Mouse (Mus musculus) lung, embryonic 14.5 days (tissue): ENCODE data around the gene Grin2c. TPM values are rescaled to one million over a fixed set of nuclear protein-coding genes. Genes with fewer than 3 reads are reported as not detected.

Experiments used
- ATAC-seq: fragments of 200-750 bp; cut with Nextera tagmentation; 2 replicates; pipeline ENCODE4 v1.8.0; 2017; ENCODE audit warnings: mild to moderate bottlenecking, moderate TSS enrichment, moderate library complexity; ENCODE audit not compliant: insufficient read depth
- DNase-seq: peaks from one replicate; pipeline ENCODE4 v3.0.0-alpha.2; 2015
- H3K27ac ChIP-seq: fragments of 300-500 bp; sonication (generic); 2 replicates; pipeline ENCODE4 v1.5.1; 2014; ENCODE audit warnings: low read depth, mild to moderate bottlenecking, moderate library complexity
- H3K27me3 ChIP-seq: fragments of 300-500 bp; sonication (generic); 2 replicates; pipeline ENCODE4 v1.6.1; 2014; ENCODE audit warnings: low read length, control low read depth; ENCODE audit not compliant: insufficient read depth
- H3K36me3 ChIP-seq: fragments of 300-500 bp; sonication (generic); 2 replicates; pipeline ENCODE4 v1.6.1; 2014; ENCODE audit warnings: control low read depth; ENCODE audit not compliant: insufficient read depth
- H3K4me1 ChIP-seq: fragments of 300-500 bp; sonication (generic); 2 replicates; pipeline ENCODE4 v1.6.1; 2014; ENCODE audit warnings: antibody characterized with exemption, control low read depth; ENCODE audit not compliant: insufficient read depth
- H3K4me2 ChIP-seq: fragments of 300-500 bp; sonication (generic); 2 replicates; pipeline ENCODE4 v1.6.1; 2014; ENCODE audit warnings: mild to moderate bottlenecking
- H3K4me3 ChIP-seq: fragments of 300-500 bp; sonication (generic); 2 replicates; pipeline ENCODE4 v1.5.1; 2014; ENCODE audit warnings: low read depth, low read length
- H3K9ac ChIP-seq: fragments of 300-500 bp; sonication (generic); 2 replicates; pipeline ENCODE4 v1.6.1; 2014
- H3K9me3 ChIP-seq: fragments of 300-500 bp; sonication (generic); 2 replicates; pipeline ENCODE4 v1.6.1; 2016; ENCODE audit warnings: low read depth, low read length, control low read depth
- CTCF ChIP-seq: IDR thresholded peaks from 2 replicates; pipeline ENCODE4 v1.5.1; 2016; ENCODE audit warnings: antibody characterized with exemption, low read depth
- WGBS: fragments of 180-500 bp; shearing (Covaris S2); extraction: QIAGEN DNeasy Blood & Tissue Kit; methylation state at CpG from one replicate; pipeline ENCODE4 v1.1.7; 2014; 5-methylcytosine and 5-hydroxymethylcytosine counted together
- polyA plus RNA-seq: library from polyadenylated mRNA; unstranded; fragments of >200 nt; fragmentation: Nextera tagmentation; extraction: Ambion mirVana; gene quantifications from 2 replicates; pipeline ENCODE4 v1.2.1, GENCODE M21; 2014

The Grin2c gene
- polyA plus RNA-seq, 1 experiment from 2014 or later, result not detected

DNA sequence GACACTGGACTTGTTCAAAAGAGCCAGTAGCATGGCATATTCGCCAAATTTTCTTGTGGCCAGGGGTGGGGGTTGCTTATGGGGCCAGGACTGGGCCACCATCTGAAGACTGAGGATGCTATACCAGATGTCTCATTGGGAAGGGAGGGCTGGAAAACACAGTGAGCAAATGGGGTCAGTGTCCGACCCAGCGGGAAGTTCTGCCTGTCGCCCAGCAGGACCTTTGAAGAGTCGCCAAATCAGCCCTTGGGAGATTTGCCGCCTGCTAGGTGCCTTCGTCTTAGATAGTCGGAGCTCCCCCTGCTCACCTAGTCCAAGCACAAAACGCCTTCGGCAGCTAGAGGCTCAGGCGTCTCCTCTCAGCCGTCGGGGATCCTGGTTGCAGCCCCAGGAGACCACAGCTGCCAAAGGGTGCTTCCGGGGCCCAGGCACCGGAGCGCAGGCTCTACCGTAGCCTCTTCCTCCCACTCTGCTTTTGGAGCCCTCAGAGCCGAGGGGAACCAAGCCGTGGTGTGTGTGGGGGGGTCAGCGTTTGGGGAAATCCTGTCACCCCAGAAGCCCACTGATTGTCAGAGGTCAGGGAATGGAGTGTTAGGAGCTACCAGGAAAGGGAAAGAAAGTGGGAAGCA, 1.2 kb downstream of the Grin2c start:
- DNase-seq (no peak), ATAC-seq (no peak)
- Histone ChIP-seq H3K4me3 (no peak overlapping the region), H3K4me1 (0 out of 2 replicates have a peak, but pooled peaks cover 2% of the 10 kb centered on the region), H3K9ac (no peak overlapping the region), H3K9me3 (no peaks in the 10 kb centered on the region), H3K4me2 (no peak overlapping the region), H3K27me3 (peaks cover 90% of the 10 kb centered on the region), H3K36me3 (0 out of 2 replicates have a peak, but pooled peaks cover 6% of the 10 kb centered on the region), H3K27ac (no peak overlapping the region)
- WGBS, result 2% methylated on average over 20 of the region's 20 CpGs
- no peak for TF ChIP-seq CTCF

DNA sequence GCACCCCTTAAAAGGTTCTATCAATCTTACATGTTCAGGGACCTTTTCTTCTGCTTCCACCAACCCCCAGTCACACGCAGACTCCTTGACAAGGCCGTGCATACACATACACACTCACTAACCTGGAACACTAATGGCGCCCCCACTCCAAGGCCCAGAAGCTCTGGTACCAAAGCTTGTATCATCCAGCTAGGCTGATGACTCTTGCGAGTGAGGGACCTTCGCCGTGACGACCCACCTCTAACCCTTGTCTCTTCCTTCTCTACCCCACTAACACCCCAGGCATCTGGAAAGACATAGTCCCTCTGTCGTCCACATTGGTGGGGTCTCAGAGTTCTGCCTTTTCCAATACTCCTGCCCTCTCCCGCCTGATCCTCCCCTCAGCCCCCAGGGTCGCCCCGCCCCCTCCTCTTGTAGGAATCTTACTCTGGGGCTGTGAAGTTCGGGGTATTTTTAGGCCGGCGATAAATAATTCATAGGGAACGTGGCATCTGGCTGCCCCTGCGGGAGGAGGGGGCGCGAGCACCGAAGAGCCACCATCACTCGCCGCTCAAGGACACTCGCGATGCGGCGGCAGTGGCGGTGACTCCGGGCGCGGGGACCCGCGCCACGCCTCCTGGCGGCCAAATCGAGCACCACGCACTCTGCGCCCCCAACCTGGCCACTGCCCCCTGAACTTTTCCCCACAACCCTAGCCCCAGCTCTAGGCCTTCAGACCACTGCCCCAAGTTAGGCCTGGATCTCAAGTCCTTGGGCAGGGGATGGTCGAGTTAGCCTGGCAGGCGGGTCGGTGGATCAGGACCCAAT, 2.0 kb downstream of the Grin2c start:
- Histone ChIP-seq H3K36me3 (0 out of 2 replicates have a peak, but pooled peaks cover 6% of the 10 kb centered on the region), H3K4me3 (peak overlapping the region; percentile 14; the same call in 1 of the 2 replicates), H3K4me1 (0 out of 2 replicates have a peak, but pooled peaks cover 2% of the 10 kb centered on the region), H3K4me2 (peak overlapping the region; percentile 48; the same call in 1 of the 2 replicates), H3K9ac (no peak overlapping the region), H3K27me3 (peaks cover 98% of the 10 kb centered on the region), H3K27ac (no peak overlapping the region), H3K9me3 (no peaks in the 10 kb centered on the region)
- DNase-seq (peak; percentile 50), ATAC-seq (no peak)
- WGBS, result 5% methylated on average over 39 of the region's 39 CpGs
- TF ChIP-seq CTCF, result peak; percentile 67

DNA sequence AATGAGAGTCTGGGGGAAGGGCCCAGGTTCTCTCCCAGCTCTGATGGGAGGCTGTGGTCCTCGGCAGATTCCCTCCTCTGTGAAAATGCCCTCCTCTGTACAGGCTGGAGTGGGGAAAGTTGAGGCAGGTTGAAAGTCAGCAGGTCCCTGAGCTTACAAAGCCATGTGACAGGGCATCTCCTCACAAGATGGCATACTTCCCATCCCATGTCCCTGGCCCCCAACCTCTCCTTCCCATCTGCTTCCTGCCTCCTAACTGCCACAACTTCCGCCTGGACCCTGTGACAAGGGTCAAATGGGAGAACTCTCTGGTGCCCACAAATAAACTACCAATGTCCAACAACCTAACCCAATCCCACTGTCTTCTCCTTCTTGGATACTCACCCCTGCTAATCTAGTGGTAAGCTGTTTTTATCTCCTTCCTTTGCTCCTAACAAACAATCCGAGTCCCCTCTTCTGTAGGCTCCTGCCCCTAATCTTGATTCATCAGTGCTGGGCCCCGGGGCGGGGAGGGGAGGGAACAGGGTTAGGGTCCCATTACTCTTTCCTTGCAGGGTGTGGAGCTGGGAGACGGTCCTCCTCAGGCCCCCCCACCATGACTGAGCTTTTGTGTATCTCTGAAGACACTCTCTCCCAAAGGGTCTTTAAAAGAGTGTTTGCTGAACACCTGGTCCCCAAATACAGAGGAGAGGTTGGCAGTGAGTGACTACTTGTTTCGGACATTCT, 2.7 kb downstream of the Grin2c start:
- Histone ChIP-seq H3K27ac (no peak overlapping the region), H3K27me3 (peaks cover 96% of the 10 kb centered on the region), H3K36me3 (0 out of 2 replicates have a peak, but pooled peaks cover 4% of the 10 kb centered on the region), H3K9ac (no peak overlapping the region), H3K4me3 (no peak overlapping the region), H3K4me1 (0 out of 2 replicates have a peak, but pooled peaks cover 2% of the 10 kb centered on the region), H3K4me2 (no peak overlapping the region), H3K9me3 (no peaks in the 10 kb centered on the region)
- ATAC-seq (no peak), DNase-seq (no peak)
- WGBS, result 47% methylated on average over 7 of the region's 7 CpGs
- TF ChIP-seq CTCF, result no peak

DNA sequence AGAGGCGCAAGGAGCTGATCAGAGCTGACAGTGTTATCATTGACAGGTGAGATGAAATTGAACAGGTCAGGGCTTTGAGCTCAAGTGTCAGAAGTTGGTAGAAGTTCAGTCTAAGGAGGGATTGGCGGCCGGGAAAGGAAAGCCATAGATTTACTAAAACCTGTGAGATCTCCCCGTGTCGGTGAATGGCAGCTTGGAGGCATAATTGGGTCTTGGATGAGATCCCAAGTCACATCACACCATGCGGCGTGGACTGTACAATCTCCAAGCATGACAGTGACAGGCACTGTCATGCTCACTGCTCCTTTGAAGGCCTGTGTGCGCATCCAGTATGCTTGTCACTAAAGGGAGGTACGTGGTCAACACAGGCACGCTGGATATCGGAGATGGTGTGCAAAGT, 4.1 kb downstream of the Grin2c start:
- no peak for DNase-seq
- H3K27ac ChIP-seq, result no peak overlapping the region
- H3K9ac ChIP-seq, result no peak overlapping the region
- no peak for ATAC-seq
- TF ChIP-seq CTCF, result no peak
- no peak overlapping the region for H3K4me3 ChIP-seq
- 65% methylated on average over 11 of the region's 11 CpGs for WGBS
- H3K27me3 ChIP-seq, result peaks cover 96% of the 10 kb centered on the region
- H3K4me1 ChIP-seq, result 0 out of 2 replicates have a peak, but pooled peaks cover 6% of the 10 kb centered on the region
- H3K9me3 ChIP-seq, result no peaks in the 10 kb centered on the region
- H3K36me3 ChIP-seq, result no peaks in the 10 kb centered on the region
- no peak overlapping the region for H3K4me2 ChIP-seq

DNA sequence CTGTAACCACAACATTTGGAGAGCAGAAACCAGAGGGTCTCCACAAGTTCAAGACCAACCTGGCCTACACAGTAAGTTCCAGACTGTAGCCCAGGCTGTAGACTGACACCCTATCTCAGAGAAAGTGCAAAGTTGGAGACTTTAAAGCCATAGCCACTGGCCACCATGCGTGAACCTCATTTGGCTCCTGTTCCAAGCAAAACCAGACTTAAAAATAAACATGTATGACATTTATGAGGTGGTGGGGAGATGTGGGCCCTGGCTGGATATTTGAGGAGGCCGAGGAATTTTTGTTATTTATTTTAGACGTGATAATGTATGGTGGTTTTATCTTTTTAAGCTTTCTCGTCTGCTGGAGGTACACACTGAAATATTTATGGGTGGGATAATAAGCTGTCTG, 7.9 kb downstream of the Grin2c start:
- H3K27ac ChIP-seq, result no peak overlapping the region
- H3K27me3 ChIP-seq, result peaks cover 94% of the 10 kb centered on the region
- no peaks in the 10 kb centered on the region for H3K9me3 ChIP-seq
- DNase-seq, result peak; percentile 90
- H3K4me2 ChIP-seq, result no peak overlapping the region
- TF ChIP-seq CTCF, result no peak
- no peak overlapping the region for H3K9ac ChIP-seq
- H3K36me3 ChIP-seq, result no peaks in the 10 kb centered on the region
- H3K4me3 ChIP-seq, result no peak overlapping the region
- WGBS, result 12% methylated on average over 4 of the region's 4 CpGs
- peak; percentile 53; the same call in 1 of the 2 replicates for ATAC-seq
- H3K4me1 ChIP-seq, result 0 out of 2 replicates have a peak, but pooled peaks cover 3% of the 10 kb centered on the region

DNA sequence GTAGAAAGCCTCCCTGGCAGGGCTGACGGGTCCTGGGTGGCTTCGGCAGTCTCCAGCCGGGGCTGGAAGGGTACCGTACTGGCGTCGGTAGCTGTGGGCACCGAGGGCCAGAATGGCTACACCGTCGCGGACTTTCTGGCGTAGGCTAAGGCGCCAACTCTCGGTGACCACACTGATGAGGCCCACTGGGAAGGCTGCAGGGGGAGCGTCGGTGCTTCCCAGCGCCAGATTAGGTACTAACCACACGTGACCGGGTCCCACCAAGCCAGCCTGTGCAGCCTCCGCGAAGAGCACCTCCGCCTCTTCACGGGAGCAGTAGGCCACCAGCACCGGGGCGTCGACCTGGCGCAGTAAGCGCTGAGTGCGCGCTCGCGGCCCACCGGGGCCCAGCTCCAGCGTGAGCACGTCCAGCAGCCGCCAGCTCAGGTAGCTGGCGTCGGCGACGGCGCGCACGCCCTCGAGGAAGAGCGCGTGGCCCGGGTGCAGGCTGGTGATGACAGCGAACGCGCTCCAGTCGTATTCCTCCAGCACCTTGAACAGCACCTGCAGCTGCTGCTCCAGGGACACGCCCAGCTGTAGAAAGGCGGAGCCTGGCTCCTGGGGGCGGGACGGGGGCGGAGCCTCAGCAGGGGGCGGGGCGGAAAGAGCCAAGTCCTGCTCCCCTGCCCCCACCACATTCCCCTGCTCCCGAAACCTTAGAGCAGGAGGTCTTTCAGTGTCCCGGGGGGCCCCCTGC, 9.1 kb downstream of the Grin2c start:
- H3K27me3 ChIP-seq, result peaks cover 91% of the 10 kb centered on the region
- no peaks in the 10 kb centered on the region for H3K9me3 ChIP-seq
- H3K4me3 ChIP-seq, result no peak overlapping the region; the same call in 1 of the 2 replicates
- H3K9ac ChIP-seq, result no peak overlapping the region
- 0 out of 2 replicates have a peak, but pooled peaks cover 3% of the 10 kb centered on the region for H3K4me1 ChIP-seq
- no peak overlapping the region for H3K27ac ChIP-seq
- H3K36me3 ChIP-seq, result no peaks in the 10 kb centered on the region
- peak overlapping the region; percentile 32; the same call in 1 of the 2 replicates for H3K4me2 ChIP-seq
- DNase-seq, result peak; percentile 47
- no peak for ATAC-seq
- WGBS, result 16% methylated on average over 59 of the region's 59 CpGs
- no peak for TF ChIP-seq CTCF
